Mouse (Mus musculus) kidney, embryonic 16.5 days (tissue): ENCODE results near the gene Enho. TPM values are rescaled to one million over a fixed set of nuclear protein-coding genes. Genes with fewer than 3 reads are reported as not detected.

Experiments used
- ATAC-seq: fragments of 200-750 bp; cut with Nextera tagmentation; 2 replicates; pipeline ENCODE4 v1.8.0; 2017; ENCODE audit warnings: moderate TSS enrichment; ENCODE audit not compliant: low FRiP score, low TSS enrichment
- H3K27ac ChIP-seq: fragments of 300-500 bp; sonication (generic); 2 replicates; pipeline ENCODE4 v1.5.1; 2014; ENCODE audit warnings: low read length
- H3K27me3 ChIP-seq: fragments of 300-500 bp; sonication (generic); 2 replicates; pipeline ENCODE4 v1.6.1; 2014; ENCODE audit warnings: low read length, control low read depth, mixed read lengths; ENCODE audit not compliant: insufficient read depth
- H3K36me3 ChIP-seq: fragments of 300-500 bp; sonication (generic); 2 replicates; pipeline ENCODE4 v1.6.1; 2014; ENCODE audit warnings: low read length, control low read depth, mixed read lengths; ENCODE audit not compliant: insufficient read depth
- H3K4me1 ChIP-seq: fragments of 300-500 bp; sonication (generic); 2 replicates; pipeline ENCODE4 v1.6.1; 2014; ENCODE audit warnings: low read length, control low read depth, mixed read lengths; ENCODE audit not compliant: insufficient read depth
- H3K4me2 ChIP-seq: fragments of 300-500 bp; sonication (generic); replicated peaks from 2 replicates; pipeline ENCODE4 v1.6.1; 2014; ENCODE audit warnings: low read depth, low read length
- H3K4me3 ChIP-seq: fragments of 300-500 bp; sonication (generic); 2 replicates; pipeline ENCODE4 v1.5.1; 2014; ENCODE audit warnings: mild to moderate bottlenecking, low read length
- H3K9ac ChIP-seq: fragments of 300-500 bp; sonication (generic); replicated peaks from 2 replicates; pipeline ENCODE4 v1.6.1; 2014; ENCODE audit warnings: low read length
- H3K9me3 ChIP-seq: fragments of 300-500 bp; sonication (generic); 2 replicates; pipeline ENCODE4 v1.6.1; 2016; ENCODE audit warnings: low read length, control low read depth
- WGBS: fragments of 180-500 bp; shearing (Covaris S2); extraction: QIAGEN DNeasy Blood & Tissue Kit; methylation state at CpG from one replicate; pipeline ENCODE4 v1.1.7; 2014; 5-methylcytosine and 5-hydroxymethylcytosine counted together
- polyA plus RNA-seq: library from polyadenylated mRNA; unstranded; fragments of >200 nt; fragmentation: Nextera tagmentation; extraction: Ambion mirVana; gene quantifications from 2 replicates; pipeline ENCODE4 v1.2.1, GENCODE M21; 2015

The Enho gene
- polyA plus RNA-seq, 1 experiment from 2014 or later: 23.5 TPM

GRCm38 (mm10) chr4:41604476-41605396 lies 35.4 kb downstream of the Enho start:
- H3K27me3 ChIP-seq: 0 out of 2 replicates have a peak, but pooled peaks cover 4% of the 10 kb centered on the region
- WGBS: 45% methylated on average over 8 of the region's 8 CpGs
- ATAC-seq: no peak
- H3K4me1 ChIP-seq: no peaks in the 10 kb centered on the region
- no peak overlapping the region for H3K4me3 ChIP-seq
- no peak overlapping the region for H3K4me2 ChIP-seq
- H3K9ac ChIP-seq: no peak overlapping the region
- H3K9me3 ChIP-seq: no peaks in the 10 kb centered on the region
- H3K27ac ChIP-seq: no peak overlapping the region
- no peaks in the 10 kb centered on the region for H3K36me3 ChIP-seq

- H3K36me3 ChIP-seq: no peaks in the 10 kb centered on the region
- H3K4me3 ChIP-seq: no peak overlapping the region
- H3K4me2 ChIP-seq: no peak overlapping the region
- no peaks in the 10 kb centered on the region for H3K4me1 ChIP-seq
- WGBS: 76% methylated on average over 4 of the region's 4 CpGs
- 0 out of 2 replicates have a peak, but pooled peaks cover 4% of the 10 kb centered on the region for H3K27me3 ChIP-seq
- H3K9me3 ChIP-seq: no peaks in the 10 kb centered on the region
- no peak overlapping the region for H3K27ac ChIP-seq
- ATAC-seq: no peak
- H3K9ac ChIP-seq: no peak overlapping the region
Observed at GRCm38 (mm10) chr4:41602818-41603217, 37.3 kb downstream of the Enho start.

Other genes with a start within 250 kb of the Enho start
- 5.8 and 6.5 TPM in 2 replicates for gene Kif24, start 175.4 kb downstream of the Enho start, polyA plus RNA-seq
- gene Nudt2, start 175.2 kb downstream of the Enho start, polyA plus RNA-seq: 54.4 and 56.0 TPM in 2 replicates
- gene AI464131, start 137.2 kb downstream of the Enho start, polyA plus RNA-seq: 9.3 and 9.5 TPM in 2 replicates
- gene 1110017D15Rik, start 123.0 kb downstream of the Enho start, polyA plus RNA-seq: 0.37 and 0.57 TPM in 2 replicates
- gene Fam219a, start 70.8 kb downstream of the Enho start, polyA plus RNA-seq: 1.9 and 2.2 TPM in 2 replicates
- gene Dnaic1, start 70.5 kb downstream of the Enho start, polyA plus RNA-seq: 1.2 and 1.7 TPM in 2 replicates
- 18.8 and 22.8 TPM in 2 replicates for gene Cntfr, start 56.8 kb upstream of the Enho start, polyA plus RNA-seq
- 168 and 184 TPM in 2 replicates for gene Il11ra1, start 59.7 kb upstream of the Enho start, polyA plus RNA-seq
- 76.0 and 84.9 TPM in 2 replicates for gene Rpp25l, start 73.2 kb upstream of the Enho start, polyA plus RNA-seq
- 137 and 149 TPM in 2 replicates for gene Dctn3, start 82.8 kb upstream of the Enho start, polyA plus RNA-seq
- not detected in 2 replicates for gene Arid3c, start 90.8 kb upstream of the Enho start, polyA plus RNA-seq
- 61.9 and 65.5 TPM in 2 replicates for gene Galt, start 114.9 kb upstream of the Enho start, polyA plus RNA-seq
- gene Sigmar1, start 115.8 kb upstream of the Enho start, polyA plus RNA-seq: 98.2 and 100 TPM in 2 replicates
- 36.3 and 38.5 TPM in 2 replicates for gene Ccl27a, start 133.9 kb upstream of the Enho start, polyA plus RNA-seq